14 mouse cellular contexts compared by ENCODE assay signal in genomic region chr16:13276709-13277399, GRCm38 (mm10). TPM values are rescaled to one million over a fixed set of nuclear protein-coding genes. Genes with fewer than 3 reads are reported as not detected.
A peak's percentile ranks its signal among the peaks of the same experiment; 100 is the strongest.
DNase-seq lines count a peak whose midpoint lies in the region; ATAC-seq and TF ChIP-seq lines count a peak whose summit lies in the region.
"Had no signal": no experiment of that assay in that cellular context is flagged by ENCODE, and none has a peak within 500 bp of the region (broad histone marks: within the 10 kb centered on the region; RNA-seq: fewer than 3 reads in every experiment).

No protein-coding gene starts in this region.

- 73% methylated on average over 3 of the region's 3 CpGs for WGBS in lung, embryonic 15.5 days
- 49% methylated on average over 3 of the region's 3 CpGs for WGBS in liver, embryonic 13.5 days (ENCODE audit: insufficient replicate concordance)
- whole genome bisulfite sequencing in stomach, postnatal 0 days = 67% methylated on average over 3 of the region's 3 CpGs
- 93% methylated on average over 3 of the region's 3 CpGs for WGBS in midbrain, embryonic 14.5 days

- DNase-seq in gastrocnemius, adult 2 months = peak; percentile 63
- no peak for DNase-seq in gastrocnemius, postnatal 14 days
- no peak for DNase-seq in lung, postnatal 10 days
- no peak for DNase-seq in liver, embryonic 13.5 days
- DNase-seq in stomach, postnatal 0 days (ENCODE audit: low spot score) = no peak
- DNase-seq in midbrain, embryonic 14.5 days = no peak
- no peak for DNase-seq in heart, adult 9 months (ENCODE audit: low spot score in 2 of 2)
- DNase-seq: B cell, adult 2 months; cerebellum, postnatal 14 days had no signal

- no peak for ATAC-seq in lung, embryonic 15.5 days (ENCODE audit: borderline replicate concordance, extremely low read depth, low FRiP score, low TSS enrichment)
- no peak for ATAC-seq in liver, embryonic 13.5 days (ENCODE audit: low read depth)
- ATAC-seq in stomach, postnatal 0 days (ENCODE audit: low FRiP score, low TSS enrichment) = peak; percentile 58; the same call in 1 of the 2 replicates
- ATAC-seq in midbrain, embryonic 14.5 days (ENCODE audit: low FRiP score, low TSS enrichment) = no peak
- ATAC-seq: midbrain, embryonic 16.5 days had no signal

- peak overlapping the region; percentile 6 for H3K4me3 ChIP-seq in gastrocnemius, adult 2 months
- H3K4me3 ChIP-seq in lung, embryonic 15.5 days = no peak overlapping the region
- no peak overlapping the region for H3K4me3 ChIP-seq in liver, embryonic 13.5 days (replicated peaks)
- no peak overlapping the region for H3K4me3 ChIP-seq in stomach, postnatal 0 days (ENCODE audit: low read depth, low read length)
- no peak overlapping the region for H3K4me3 ChIP-seq in midbrain, embryonic 14.5 days (replicated peaks; ENCODE audit: low read depth, low read length)
- H3K4me3 ChIP-seq: hindbrain, embryonic 12.5 days; layer of hippocampus, adult 2 months had no signal

- H3K27me3 ChIP-seq in lung, embryonic 15.5 days = no peaks in the 10 kb centered on the region
- no peaks in the 10 kb centered on the region for H3K27me3 ChIP-seq in liver, embryonic 13.5 days
- no peaks in the 10 kb centered on the region for H3K27me3 ChIP-seq in stomach, postnatal 0 days (ENCODE audit: control insufficient read depth, insufficient read depth, low read length)
- H3K27me3 ChIP-seq in midbrain, embryonic 14.5 days (ENCODE audit: control insufficient read depth, insufficient read depth, low read length) = no peaks in the 10 kb centered on the region
- H3K27me3 ChIP-seq: hindbrain, embryonic 12.5 days had no signal

- peak; percentile 8 for TF ChIP-seq EP300 in stomach, postnatal 0 days (optimal IDR thresholded peaks at IDR 0.05)

- H3K9ac ChIP-seq in lung, embryonic 15.5 days = no peak overlapping the region
- no peak overlapping the region for H3K9ac ChIP-seq in liver, embryonic 13.5 days
- no peak overlapping the region for H3K9ac ChIP-seq in stomach, postnatal 0 days (ENCODE audit: low read length)
- H3K9ac ChIP-seq in midbrain, embryonic 14.5 days (replicated peaks; ENCODE audit: low read length) = no peak overlapping the region
- H3K9ac ChIP-seq: hindbrain, embryonic 12.5 days; liver, embryonic 14.5 days had no signal

- TF ChIP-seq CTCF in gastrocnemius, adult 2 months (IDR thresholded peaks at IDR 0.05) = no peak
- no peak for TF ChIP-seq CTCF in stomach, postnatal 0 days (IDR thresholded peaks at IDR 0.05; ENCODE audit: low read depth)

- 0 out of 2 replicates have a peak, but pooled peaks cover 2% of the 10 kb centered on the region for H3K36me3 ChIP-seq in lung, embryonic 15.5 days
- H3K36me3 ChIP-seq in liver, embryonic 13.5 days = no peaks in the 10 kb centered on the region
- no peaks in the 10 kb centered on the region for H3K36me3 ChIP-seq in stomach, postnatal 0 days (ENCODE audit: control insufficient read depth, insufficient read depth, low read length)
- H3K36me3 ChIP-seq in midbrain, embryonic 14.5 days (ENCODE audit: control insufficient read depth, insufficient read depth, low read length) = no peaks in the 10 kb centered on the region

- no peak overlapping the region for H3K4me2 ChIP-seq in lung, embryonic 15.5 days
- no peak overlapping the region for H3K4me2 ChIP-seq in liver, embryonic 13.5 days
- H3K4me2 ChIP-seq in stomach, postnatal 0 days (replicated peaks; ENCODE audit: low read depth) = no peak overlapping the region
- no peak overlapping the region for H3K4me2 ChIP-seq in midbrain, embryonic 14.5 days (ENCODE audit: low read length)
- H3K4me2 ChIP-seq: hindbrain, embryonic 12.5 days had no signal

- 0 out of 2 replicates have a peak, but pooled peaks cover 8% of the 10 kb centered on the region for H3K4me1 ChIP-seq in lung, embryonic 15.5 days
- 0 out of 2 replicates have a peak, but pooled peaks cover 3% of the 10 kb centered on the region for H3K4me1 ChIP-seq in liver, embryonic 13.5 days (replicated peaks)
- no peaks in the 10 kb centered on the region for H3K4me1 ChIP-seq in stomach, postnatal 0 days (replicated peaks; ENCODE audit: control insufficient read depth, insufficient read depth)
- no peaks in the 10 kb centered on the region for H3K4me1 ChIP-seq in midbrain, embryonic 14.5 days (ENCODE audit: control insufficient read depth, insufficient read depth, low read length)
- H3K4me1 ChIP-seq: hindbrain, embryonic 12.5 days had no signal

- no peaks in the 10 kb centered on the region for H3K9me3 ChIP-seq in lung, embryonic 15.5 days
- H3K9me3 ChIP-seq in liver, embryonic 13.5 days (replicated peaks) = no peaks in the 10 kb centered on the region
- no peaks in the 10 kb centered on the region for H3K9me3 ChIP-seq in stomach, postnatal 0 days (ENCODE audit: control insufficient read depth, low read length)
- no peaks in the 10 kb centered on the region for H3K9me3 ChIP-seq in midbrain, embryonic 14.5 days (ENCODE audit: control insufficient read depth, low read length)

- intact Hi-C loops in gastrocnemius, adult 2 months (cut with DNase I) = loop anchor here (5.0 kb wide), 1 partner anchor 80 kb away; no protein-coding TSS in a partner anchor
- intact Hi-C loops in gastrocnemius, postnatal 14 days (cut with DNase I; ENCODE audit: low total_unique reads) = no loop called here

- peak overlapping the region; percentile 80 for H3K27ac ChIP-seq in gastrocnemius, adult 2 months
- 0 out of 2 replicates have a peak overlapping the region, but pooled peaks have one; percentile 35 for H3K27ac ChIP-seq in lung, embryonic 15.5 days
- peak overlapping the region; percentile 34; the same call in 1 of the 2 replicates for H3K27ac ChIP-seq in liver, embryonic 13.5 days
- peak overlapping the region; percentile 81 for H3K27ac ChIP-seq in stomach, postnatal 0 days (replicated peaks)
- no peak overlapping the region for H3K27ac ChIP-seq in midbrain, embryonic 14.5 days (replicated peaks; ENCODE audit: low read depth, low read length)
- H3K27ac ChIP-seq: hindbrain, embryonic 12.5 days; layer of hippocampus, adult 2 months; liver, embryonic 14.5 days had no signal

RNA-seq across cellular contexts. Expression of gene Mrtfb, which starts 20.6 kb away (rescaled TPM):
- total RNA-seq in gastrocnemius, adult 2 months (2021) = 10 to 100 TPM; 23.3 to 33.0 TPM
- 10 to 100 TPM; 27.4 to 33.3 TPM for total RNA-seq in gastrocnemius, postnatal 14 days (2021)
- 23.7 and 24.7 TPM in 2 replicates for polyA plus RNA-seq in lung, embryonic 15.5 days (2015; fragmentation: Nextera tagmentation; extraction: Ambion mirVana)
- 3.2 and 3.7 TPM in 2 replicates for polyA plus RNA-seq in liver, embryonic 13.5 days (2015; fragmentation: Nextera tagmentation; extraction: Ambion mirVana)
- 12.5 and 12.6 TPM in 2 replicates for polyA plus RNA-seq in stomach, postnatal 0 days (2015; fragmentation: Nextera tagmentation; extraction: Ambion mirVana)
- 13.0 and 14.9 TPM in 2 replicates for polyA plus RNA-seq in midbrain, embryonic 14.5 days (2014; fragmentation: Nextera tagmentation; extraction: Ambion mirVana)
